Mouse (Mus musculus) embryonic stem cell, embryonic (primary cell): ENCODE measurements around the gene Cacng4.

Experiments
- CTCF ChIA-PET, 4 experiments: fragments of 300-600 bp in 2 of 4; fragments of 350-600 bp in 2 of 4; sonication (Branson Sonifier 250); formaldehyde crosslinking; loops; one replicate each; lab custom pipeline; 2022; ENCODE audit warnings: inconsistent platforms in 2 of 4; lab: Charles Lee
- POLR2A ChIA-PET, 4 experiments: fragments of 300-600 bp in 2 of 4; fragments of 350-600 bp in 2 of 4; sonication (Branson Sonifier 250); formaldehyde crosslinking; loops; one replicate each; lab custom pipeline; 2022; ENCODE audit warnings: antibody characterized with exemption in 4 of 4, inconsistent platforms in 1 of 4; lab: Charles Lee

Gene Cacng4

GRCm38 (mm10) chr11:107738418-107739099 is 55.8 kb downstream of the Cacng4 start:
- POLR2A ChIA-PET = interaction anchor here in 2 of 4 experiments (0.6 to 0.8 kb wide), 3 partner anchors 9 to 14 kb away, joined by 3 to 4 read pairs (median 3); no protein-coding TSS in a partner anchor
- CTCF ChIA-PET = no interaction called here

- ChIA-PET CTCF (no interaction called here), POLR2A (interaction anchor here in 1 of 4 experiments (0.8 kb wide), 2 partner anchors 13 to 14 kb away, joined by 3 read pairs; no protein-coding TSS in a partner anchor)
Measured at GRCm38 (mm10) chr11:107737886-107738285, 56.5 kb downstream of the Cacng4 start.

GRCm38 (mm10) chr11:107734133-107734532 is 60.2 kb downstream of the Cacng4 start:
- ChIA-PET POLR2A (interaction anchor here in 1 of 4 experiments (0.6 to 1.4 kb wide), 5 partner anchors 9 to 322 kb away, joined by 3 to 7 read pairs (median 4); no protein-coding TSS in a partner anchor), CTCF (interaction anchor here in 3 of 4 experiments (0.6 to 1.5 kb wide), 4 partner anchors 10 to 1814 kb away, joined by 3 to 13 read pairs (median 4); no protein-coding TSS in a partner anchor)

- CTCF ChIA-PET = interaction anchor here in 1 of 4 experiments (0.6 kb wide), 1 partner anchor 612 kb away, joined by 3 read pairs; the partner anchor contains the start of gene Prkca
- POLR2A ChIA-PET = interaction anchor here in 1 of 4 experiments (1.1 to 1.2 kb wide), 2 partner anchors 186 to 275 kb away, joined by 3 to 4 read pairs; no protein-coding TSS in a partner anchor
Measured at GRCm38 (mm10) chr11:107731498-107731897, 62.9 kb downstream of the Cacng4 start.

GRCm38 (mm10) chr11:107730940-107731339 is 63.4 kb downstream of the Cacng4 start:
- POLR2A ChIA-PET = interaction anchor here in 1 of 4 experiments (1.7 kb wide), 1 partner anchor 11 kb away, joined by 5 read pairs; no protein-coding TSS in a partner anchor
- CTCF ChIA-PET = no interaction called here

- ChIA-PET POLR2A (interaction anchor here in 1 of 4 experiments (1.0 to 1.7 kb wide), 2 partner anchors 13 to 66 kb away, joined by 3 to 5 read pairs; no protein-coding TSS in a partner anchor), CTCF (interaction anchor here in 1 of 4 experiments (1.7 kb wide), 1 partner anchor 124 kb away, joined by 5 read pairs; no protein-coding TSS in a partner anchor)
Measured at GRCm38 (mm10) chr11:107729141-107729540, 65.2 kb downstream of the Cacng4 start.

GRCm38 (mm10) chr11:107728073-107728863 is 66.1 kb downstream of the Cacng4 start:
- ChIA-PET POLR2A (interaction anchor here in 3 of 4 experiments (0.5 to 1.3 kb wide), 5 partner anchors 11 to 254 kb away, joined by 3 to 7 read pairs (median 4); partner anchors contain the start of gene Cacng1 (in 2 of the 3)), CTCF (interaction anchor here in 3 of 4 experiments (0.6 to 1.7 kb wide), 3 partner anchors 99 to 1312 kb away, joined by 3 to 6 read pairs (median 5); no protein-coding TSS in a partner anchor)

GRCm38 (mm10) chr11:107724603-107725002 is 69.8 kb downstream of the Cacng4 start:
- ChIA-PET POLR2A (interaction anchor here in 1 of 4 experiments (0.7 to 1.7 kb wide), 4 partner anchors 15 to 215 kb away, joined by 3 to 5 read pairs (median 3); no protein-coding TSS in a partner anchor), CTCF (interaction anchor here in 2 of 4 experiments (0.7 to 1.0 kb wide), 2 partner anchors 10 to 269 kb away, joined by 3 to 6 read pairs; no protein-coding TSS in a partner anchor)

GRCm38 (mm10) chr11:107721057-107721456 is 73.3 kb downstream of the Cacng4 start:
- ChIA-PET POLR2A (interaction anchor here in 1 of 4 experiments (1.2 kb wide), 1 partner anchor 16 kb away, joined by 4 read pairs; no protein-coding TSS in a partner anchor), CTCF (interaction anchor here in 1 of 4 experiments (0.6 kb wide), 1 partner anchor 237 kb away, joined by 3 read pairs; no protein-coding TSS in a partner anchor)

- ChIA-PET CTCF (interaction anchor here in 1 of 4 experiments (0.6 kb wide), 1 partner anchor 237 kb away, joined by 3 read pairs; no protein-coding TSS in a partner anchor), POLR2A (interaction anchor here in 1 of 4 experiments (1.2 kb wide), 1 partner anchor 16 kb away, joined by 4 read pairs; no protein-coding TSS in a partner anchor)
Measured at GRCm38 (mm10) chr11:107720264-107721021, 73.9 kb downstream of the Cacng4 start.

- CTCF ChIA-PET = interaction anchor here in 3 of 4 experiments (0.6 to 1.5 kb wide), 4 partner anchors 9 to 204 kb away, joined by 3 to 9 read pairs (median 4); no protein-coding TSS in a partner anchor
Measured at GRCm38 (mm10) chr11:107716332-107716938, 77.9 kb downstream of the Cacng4 start, which contains the start of gene Cacng1. Gene Cacng1, minus strand, starts transcription at chr11:107716522.

GRCm38 (mm10) chr11:107714368-107714767 is 80.0 kb downstream of the Cacng4 start:
- ChIA-PET CTCF (no interaction called here), POLR2A (no interaction called here)

More at GRCm38 (mm10) chr11:107716332-107716938, 77.9 kb downstream of the Cacng4 start, which contains the start of gene Cacng1:
- POLR2A ChIA-PET = interaction anchor here in 3 of 4 experiments (0.5 to 1.6 kb wide), 6 partner anchors 10 to 283 kb away, joined by 3 to 7 read pairs (median 4); no protein-coding TSS in a partner anchor

- POLR2A ChIA-PET = interaction anchor here in 1 of 4 experiments (1.0 kb wide), 1 partner anchor 13 kb away, joined by 3 read pairs; no protein-coding TSS in a partner anchor
- CTCF ChIA-PET = interaction anchor here in 2 of 4 experiments (0.6 kb wide), 2 partner anchors 149 to 545 kb away, joined by 3 to 7 read pairs; no protein-coding TSS in a partner anchor
Measured at GRCm38 (mm10) chr11:107710379-107710778, 84.0 kb downstream of the Cacng4 start.

GRCm38 (mm10) chr11:107707897-107708610 is 86.3 kb downstream of the Cacng4 start:
- POLR2A ChIA-PET = no interaction called here
- CTCF ChIA-PET = no interaction called here

GRCm38 (mm10) chr11:107705476-107706074 is 88.8 kb downstream of the Cacng4 start:
- CTCF ChIA-PET = interaction anchor here in 1 of 4 experiments (0.5 kb wide), 2 partner anchors 55 to 132 kb away, joined by 3 to 8 read pairs; no protein-coding TSS in a partner anchor
- POLR2A ChIA-PET = interaction anchor here in 3 of 4 experiments (0.5 to 1.4 kb wide), 4 partner anchors 8 to 81 kb away, joined by 3 read pairs; no protein-coding TSS in a partner anchor
